Mouse (Mus musculus) spleen, embryonic (tissue): ENCODE results near the gene Sytl3.

Source experiments
- CTCF ChIA-PET: fragments of 350-600 bp; sonication (Branson Sonifier 250); formaldehyde crosslinking; loops from one replicate; lab custom pipeline; 2022; lab: Charles Lee

The Sytl3 gene

GRCm38 (mm10) chr17:6778332-6778683 is 119.4 kb downstream of the Sytl3 start:
- CTCF ChIA-PET: interaction anchor here (1.7 kb wide), 1 partner anchor 49 kb away, joined by 8 read pairs; no protein-coding TSS in a partner anchor

GRCm38 (mm10) chr17:6778771-6779509 is 120.0 kb downstream of the Sytl3 start:
- CTCF ChIA-PET: interaction anchor here (1.7 kb wide), 1 partner anchor 48 kb away, joined by 8 read pairs; no protein-coding TSS in a partner anchor

GRCm38 (mm10) chr17:6779632-6780031 is 120.7 kb downstream of the Sytl3 start:
- CTCF ChIA-PET: interaction anchor here (0.6 to 1.7 kb wide), 2 partner anchors 19 to 48 kb away, joined by 4 to 8 read pairs; no protein-coding TSS in a partner anchor

DNA sequence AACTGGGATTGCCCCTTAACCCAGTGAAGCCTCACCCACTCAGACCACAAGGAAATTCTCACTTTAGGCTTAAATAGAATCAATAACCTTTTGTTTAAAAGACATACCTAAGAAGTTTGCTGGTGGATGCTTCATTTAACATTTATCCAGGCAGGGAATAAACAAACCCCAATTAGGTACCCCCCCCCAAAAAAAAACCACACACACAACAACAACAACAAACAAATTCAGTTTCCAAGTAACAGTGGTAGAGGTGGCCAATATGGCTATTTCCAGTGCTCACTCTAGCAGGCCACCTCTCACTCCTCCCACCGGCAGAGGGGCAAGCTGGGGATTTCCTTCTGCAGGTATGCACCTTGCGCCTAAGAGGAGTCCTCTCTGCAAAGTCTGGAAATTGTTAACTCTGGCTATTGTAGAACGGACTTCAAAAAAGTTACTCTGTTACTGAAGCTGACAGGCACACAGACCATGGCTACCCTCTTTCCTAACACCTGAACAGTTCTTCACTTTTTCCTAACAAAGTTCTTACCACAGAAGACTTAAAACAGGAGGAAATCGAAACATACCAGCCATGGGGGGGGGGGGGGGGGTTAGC is 121.7 kb downstream of the Sytl3 start:
- CTCF ChIA-PET: interaction anchor here (0.5 kb wide), 1 partner anchor 43 kb away, joined by 5 read pairs; no protein-coding TSS in a partner anchor

DNA sequence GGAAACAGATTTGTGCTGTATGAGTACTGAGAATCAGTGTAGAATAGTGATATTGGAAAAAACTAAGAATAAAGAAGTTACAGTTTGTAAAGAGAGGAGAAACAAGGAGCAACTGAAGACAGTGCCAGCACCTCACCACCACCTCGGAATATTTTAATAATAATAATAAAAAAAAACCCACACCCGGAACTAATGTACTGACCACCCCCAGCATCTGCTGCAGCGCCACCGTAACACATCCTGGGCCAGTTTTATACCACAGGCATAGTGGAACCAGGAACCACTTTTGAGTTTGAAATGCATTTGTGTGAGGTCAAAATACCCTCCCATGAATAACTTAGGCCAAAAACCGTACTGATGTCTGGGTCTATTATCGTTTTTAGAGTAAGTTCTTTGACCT is 122.4 kb downstream of the Sytl3 start:
- CTCF ChIA-PET: no interaction called here

DNA sequence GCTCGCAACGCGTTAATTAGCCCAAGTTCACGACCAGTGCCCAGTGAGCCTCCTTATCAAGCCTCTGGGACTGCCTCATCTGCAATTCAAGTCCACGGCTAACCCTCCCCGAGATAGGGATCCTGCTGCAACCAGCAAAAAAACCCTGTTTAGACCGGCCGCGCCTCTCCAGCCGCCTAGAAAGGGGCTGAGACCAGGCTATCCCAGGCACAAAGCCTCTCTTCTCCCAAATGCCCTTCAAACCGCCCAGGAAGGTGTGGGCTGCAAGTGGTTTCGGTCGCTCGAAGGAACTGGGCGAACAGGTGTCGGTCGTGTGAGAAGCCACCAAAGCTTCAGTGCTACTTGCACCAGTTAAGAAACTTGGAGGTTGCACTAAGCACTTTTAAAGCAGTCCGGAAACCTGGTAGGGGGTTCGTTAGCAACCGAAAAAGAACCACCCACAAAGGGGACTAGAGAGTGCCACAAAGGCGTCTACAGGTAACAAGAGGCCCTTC is 123.2 kb downstream of the Sytl3 start:
- CTCF ChIA-PET: no interaction called here

DNA sequence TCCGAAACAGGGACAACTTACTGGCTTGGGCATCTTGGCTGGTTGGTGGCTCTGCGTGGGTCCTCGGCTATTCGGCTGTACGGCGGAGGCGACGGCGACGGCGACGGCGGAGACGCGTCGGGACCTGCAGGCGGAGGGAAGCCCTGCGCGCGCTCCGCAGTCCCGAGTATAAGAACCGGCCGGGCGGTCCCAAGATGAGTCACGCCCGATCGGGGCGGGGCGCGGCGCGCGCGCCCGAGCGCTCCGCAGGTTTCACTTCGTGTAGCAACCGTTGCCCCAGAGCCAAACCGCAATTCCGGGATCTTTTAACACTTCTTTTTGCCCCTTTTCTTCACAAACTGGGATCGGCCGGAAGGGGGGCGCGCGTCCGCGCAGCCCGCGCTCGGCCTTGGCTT is 123.7 kb downstream of the Sytl3 start, which contains the start of gene Ezr:
Gene Ezr (minus strand): TSS at position 174 of the 395 bp plus-strand sequence.
- CTCF ChIA-PET: interaction anchor here (0.6 to 0.7 kb wide), 2 partner anchors 15 to 34 kb away, joined by 3 read pairs; no protein-coding TSS in a partner anchor

GRCm38 (mm10) chr17:6783006-6783661 is 124.2 kb downstream of the Sytl3 start:
- CTCF ChIA-PET: interaction anchor here (0.6 to 0.7 kb wide), 2 partner anchors 14 to 33 kb away, joined by 3 read pairs; no protein-coding TSS in a partner anchor

GRCm38 (mm10) chr17:6783756-6784357 is 125.0 kb downstream of the Sytl3 start:
- CTCF ChIA-PET: no interaction called here

DNA sequence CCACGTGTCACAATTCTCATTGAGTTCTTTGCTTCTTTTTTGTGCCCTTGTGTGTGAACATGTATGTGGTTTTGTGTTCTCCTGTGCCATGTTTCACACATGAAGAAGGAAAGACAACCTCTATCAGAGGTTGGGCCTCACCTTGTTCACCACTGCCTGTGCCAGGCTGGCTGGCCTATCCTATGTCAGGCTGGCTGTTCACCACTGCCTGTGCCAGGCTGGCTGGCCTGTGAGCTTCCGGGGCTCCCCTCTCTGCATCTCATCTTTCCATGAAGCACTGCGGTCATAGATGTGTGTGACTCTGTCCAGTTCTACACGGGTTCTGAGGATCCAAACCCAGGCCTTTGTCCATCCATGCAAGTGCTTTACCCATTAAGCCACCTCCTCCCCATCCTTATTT is 128.3 kb downstream of the Sytl3 start:
- CTCF ChIA-PET: no interaction called here
